Mouse (Mus musculus) layer of hippocampus, adult 8-10 months (tissue): ENCODE measurements around the gene Cklf. TPM values are rescaled to one million over a fixed set of nuclear protein-coding genes. Genes with fewer than 3 reads are reported as not detected.
"Not testable (repeated sequence)": the region's sequence is repeated elsewhere in the genome, so short reads cannot be mapped to it uniquely, and the experiment has no call there.

Experiments
- DNase-seq, 2 experiments: peaks; one replicate each; pipeline ENCODE4 v3.0.0; 2022; ENCODE audit warnings: low spot score in 2 of 2
- total RNA-seq, 4 experiments: library from RNA; stranded (reverse); gene quantifications; 2 replicates each; pipeline ENCODE4 v1.2.4; 2022

The Cklf gene
- total RNA-seq, 4 experiments from 2014 or later = 7.5 to 12.1 (median 8.4) TPM

DNA sequence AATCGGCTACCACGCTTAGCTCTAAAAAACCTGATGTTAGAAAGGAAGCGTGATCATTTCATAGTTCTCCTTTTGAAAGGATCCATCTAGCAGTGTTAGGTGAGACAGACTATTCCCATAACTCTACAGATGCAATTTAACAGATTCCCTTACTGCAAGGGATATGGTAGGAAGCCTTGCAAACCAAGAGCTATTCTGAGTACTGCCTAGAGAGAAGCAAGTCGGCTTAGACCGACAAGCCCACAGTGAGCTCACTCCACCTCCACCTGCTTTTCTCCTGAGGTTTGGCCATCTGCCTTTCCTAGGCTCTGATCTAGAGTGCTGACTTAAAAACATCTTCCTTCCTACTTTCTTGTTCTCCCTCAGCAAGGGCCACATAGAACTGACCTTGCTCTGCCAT lies 11.1 kb downstream of the Cklf start:
- not testable (repeated sequence) for DNase-seq

DNA sequence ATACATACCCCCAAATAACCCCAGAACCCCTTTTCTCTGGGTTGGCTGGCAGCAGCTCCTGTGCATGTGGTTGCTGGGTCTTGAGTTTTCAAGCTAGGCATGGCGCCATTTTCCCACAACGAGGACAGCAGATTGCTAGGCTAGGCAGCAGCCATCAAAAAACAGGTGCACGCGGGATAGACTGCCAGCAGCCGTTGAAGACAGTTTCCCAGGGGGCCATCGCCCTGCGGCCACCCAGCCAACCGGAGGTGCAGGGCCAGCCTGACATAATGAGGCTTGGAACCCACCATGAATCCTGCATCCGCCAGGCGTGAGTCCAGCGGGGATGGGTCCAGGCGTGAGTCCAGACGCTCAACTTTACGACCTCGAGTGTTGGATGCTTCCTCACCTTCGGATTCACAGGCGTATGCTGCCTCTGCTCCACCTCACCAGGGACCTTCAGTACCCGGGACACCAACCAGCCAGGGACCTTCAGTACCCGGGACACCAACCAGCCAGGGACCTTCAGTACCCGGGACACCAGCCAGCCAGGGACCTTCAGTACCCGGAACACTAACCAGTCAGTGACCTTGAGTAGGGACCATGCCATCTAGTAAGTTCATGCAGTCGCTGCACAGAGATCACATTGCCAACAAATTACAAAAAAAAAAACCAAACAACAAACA lies 13.7 kb downstream of the Cklf start:
- DNase-seq = not testable (repeated sequence)

DNA sequence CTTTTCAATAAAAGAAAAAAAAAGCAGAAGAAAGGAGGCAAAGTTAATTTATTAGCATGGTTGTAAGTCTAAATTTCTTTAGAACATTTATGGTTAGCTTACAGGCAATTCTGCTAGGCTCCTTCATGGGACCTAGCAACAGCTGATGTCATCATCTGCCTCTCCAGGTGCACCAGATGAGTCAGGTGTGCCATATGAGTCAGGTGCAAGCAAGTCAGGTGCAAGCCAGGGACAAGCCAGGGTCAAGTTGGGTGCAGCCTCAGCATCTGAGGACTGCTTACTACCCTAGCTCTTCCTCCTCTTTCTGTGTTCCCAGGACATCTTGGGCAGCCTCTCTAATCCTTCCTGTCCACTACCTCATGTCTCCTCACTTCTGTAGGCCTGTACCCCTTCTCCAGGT lies 17.7 kb downstream of the Cklf start:
- DNase-seq = no peak

DNA sequence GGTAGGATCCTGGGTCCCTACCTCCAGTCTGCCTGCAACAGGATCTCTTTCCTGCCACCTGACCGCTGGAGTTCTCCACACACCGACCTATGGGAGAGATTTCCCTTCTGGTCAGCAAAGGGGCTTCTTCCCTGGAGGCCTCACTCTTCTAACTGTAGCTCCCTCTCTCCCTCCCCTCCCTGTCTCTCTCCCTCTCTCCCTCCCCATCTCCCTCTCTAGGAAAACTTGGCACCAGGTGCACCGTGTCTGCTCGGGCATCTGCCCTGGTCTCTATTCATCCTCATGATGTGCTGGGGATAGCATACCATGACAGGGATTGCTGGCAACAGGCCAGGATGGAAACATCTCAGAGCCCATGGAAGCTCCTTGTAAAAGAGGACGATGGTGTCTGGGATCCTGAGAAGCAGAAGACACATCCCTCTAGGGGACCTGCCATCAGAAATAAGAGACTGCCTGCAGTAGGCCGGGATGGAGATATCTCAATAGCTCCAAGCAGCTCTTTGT lies 18.3 kb downstream of the Cklf start:
- DNase-seq = no peak

DNA sequence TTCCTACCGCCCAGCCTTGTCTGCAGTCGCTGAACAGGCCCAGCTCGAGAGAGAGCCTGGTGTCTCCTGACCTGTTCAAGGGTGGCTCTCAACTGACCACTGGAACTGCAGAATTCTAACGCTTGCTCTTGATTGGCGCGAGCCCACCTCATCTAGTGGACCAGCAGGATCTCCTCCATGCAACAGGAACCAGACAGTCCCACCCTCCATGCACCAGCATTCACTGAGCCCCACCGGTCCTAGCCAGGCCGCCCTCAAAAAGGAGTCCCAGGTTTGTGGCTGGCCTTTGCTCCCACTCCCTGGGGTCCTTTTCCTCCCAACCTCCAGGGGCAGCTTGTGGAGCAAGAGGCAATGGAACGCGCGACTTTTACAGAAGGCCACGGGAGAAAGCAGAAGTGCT lies 42.4 kb downstream of the Cklf start, which contains the start of gene Cmtm2a:
Gene Cmtm2a, minus strand, starts transcription at position 101 of the 400 bp plus-strand sequence.
- not testable (repeated sequence) for DNase-seq

DNA sequence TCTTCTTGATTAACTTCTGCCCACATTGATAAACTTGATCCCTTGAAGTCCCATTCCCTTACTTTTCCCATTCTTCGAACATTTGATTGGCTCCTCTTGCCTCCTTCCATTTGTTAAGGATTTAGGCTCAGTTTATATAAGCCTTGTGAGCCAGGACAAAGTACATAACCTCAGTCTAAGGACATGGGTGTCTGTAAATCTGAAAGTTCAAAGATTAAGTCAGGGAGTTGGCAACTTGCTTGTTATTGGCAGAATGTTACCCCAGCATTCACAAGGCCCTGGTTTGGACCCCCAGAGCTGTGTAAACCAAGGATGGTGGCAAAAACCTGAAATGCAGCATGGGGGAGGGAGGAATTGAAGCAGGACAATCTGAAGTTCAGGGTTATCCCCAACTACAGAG lies 43.7 kb downstream of the Cklf start:
- DNase-seq = no peak

DNA sequence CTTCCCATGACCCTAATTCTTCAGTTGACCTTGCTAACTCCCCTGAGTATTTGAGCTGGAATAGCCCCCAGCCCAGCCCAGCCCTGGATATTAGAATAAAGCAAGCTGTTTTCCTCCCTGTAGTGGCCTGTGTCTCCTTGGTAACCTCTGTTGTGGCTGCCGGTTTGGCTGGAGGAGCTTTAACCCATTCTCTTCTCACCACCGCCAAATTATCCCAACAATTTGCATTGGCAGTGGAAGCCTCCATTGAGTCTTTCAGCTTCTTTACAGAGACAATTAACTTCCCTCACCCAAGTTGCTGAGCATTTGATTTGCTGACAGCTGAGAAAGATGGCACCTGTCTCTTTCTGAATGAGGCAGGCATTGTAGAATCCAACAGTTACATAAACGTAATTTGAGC lies 50.9 kb downstream of the Cklf start:
- peak; percentile 7 to 9 for DNase-seq

DNA sequence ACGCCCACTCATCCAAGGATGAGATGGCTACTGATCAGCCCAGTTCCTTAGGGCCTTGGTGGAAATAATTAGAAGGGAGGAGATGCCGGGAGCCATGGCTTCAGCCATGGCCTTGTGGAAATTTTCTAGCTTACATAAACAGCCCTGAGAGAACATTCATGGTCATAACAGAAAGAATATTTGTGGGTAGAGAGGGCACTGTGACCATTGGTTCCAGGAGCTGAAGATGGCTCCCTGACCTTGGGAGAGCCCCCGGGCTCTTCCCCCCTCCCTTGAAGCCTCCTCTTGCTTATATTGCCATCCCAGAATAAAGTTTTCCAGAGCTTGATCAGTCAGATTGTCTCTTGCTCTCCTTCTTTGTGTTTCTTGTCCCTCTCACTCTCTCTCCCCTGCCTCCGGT lies 51.9 kb downstream of the Cklf start:
- not testable (repeated sequence) for DNase-seq

DNA sequence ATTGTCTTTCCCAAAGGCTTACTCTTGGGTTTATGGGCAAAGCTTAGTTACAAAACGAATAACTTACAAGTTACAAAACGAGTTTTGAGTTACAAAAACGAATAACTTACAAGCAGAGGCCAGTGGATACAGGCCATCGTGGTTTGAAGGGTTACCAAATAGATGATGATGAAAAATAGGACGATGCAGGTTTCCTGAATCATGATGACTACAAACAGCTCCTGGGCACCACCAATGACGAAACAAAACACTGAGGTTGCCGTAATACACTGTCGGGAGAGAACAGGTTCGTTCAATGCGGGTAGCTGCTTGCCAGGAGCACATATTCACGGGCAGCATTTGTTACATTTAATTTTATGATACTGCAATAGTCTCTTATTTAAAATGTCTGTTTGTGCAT lies 54.3 kb downstream of the Cklf start:
- no peak for DNase-seq

DNA sequence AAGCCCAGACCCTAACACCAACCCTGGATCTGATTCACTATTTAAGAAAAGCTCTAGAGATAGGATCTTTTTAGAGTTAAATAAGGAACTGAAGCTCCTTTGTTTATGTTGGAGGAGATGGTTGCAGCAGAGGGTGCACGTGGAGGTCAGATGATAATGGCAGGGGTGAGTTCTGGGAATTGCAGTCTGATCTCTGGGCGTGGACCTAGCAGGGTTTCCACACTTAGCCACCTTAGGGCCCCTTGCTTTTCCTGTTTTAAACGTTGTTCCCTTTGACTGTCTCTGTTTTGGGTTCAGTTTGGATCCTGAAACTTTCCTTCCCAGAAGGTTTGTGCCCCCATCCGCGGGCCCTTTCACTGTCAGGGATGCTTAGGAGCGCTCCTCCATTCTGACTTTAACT lies 57.7 kb downstream of the Cklf start:
- not testable (repeated sequence) for DNase-seq

DNA sequence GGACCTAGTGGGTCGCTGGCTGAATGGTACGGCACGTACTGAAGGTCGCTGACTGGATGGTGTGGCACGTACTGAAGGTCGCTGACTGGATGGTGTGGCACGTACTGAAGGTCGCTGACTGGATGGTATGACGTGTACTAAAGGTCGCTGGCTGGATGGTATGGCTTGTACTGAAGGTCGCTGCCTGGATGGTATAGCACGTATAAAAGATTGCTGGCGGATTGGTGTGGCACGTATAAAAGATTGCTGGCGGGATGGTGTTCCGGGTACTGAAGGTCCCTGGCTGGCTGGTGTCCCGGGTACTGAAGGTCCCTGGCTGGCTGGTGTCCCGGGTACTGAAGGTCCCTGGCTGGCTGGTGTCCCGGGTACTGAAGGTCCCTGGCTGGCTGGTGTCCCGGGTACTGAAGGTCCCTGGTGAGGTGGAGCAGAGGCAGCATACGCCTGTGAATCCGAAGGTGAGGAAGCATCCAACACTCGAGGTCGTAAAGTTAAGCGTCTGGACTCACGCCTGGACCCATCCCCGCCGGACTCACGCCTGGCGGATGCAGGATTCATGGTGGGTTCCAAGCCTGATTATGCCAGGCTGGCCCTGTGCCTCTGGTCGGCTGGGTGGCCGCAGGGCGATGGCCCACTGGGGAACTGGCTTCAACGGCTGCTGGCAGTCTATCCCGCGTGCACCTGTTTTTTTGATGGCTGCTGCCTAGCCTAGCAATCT lies 58.9 kb downstream of the Cklf start, which contains the start of the genes Gm45711 and Cmtm1:
Gene Gm45711, minus strand, starts transcription at position 641 of the 715 bp plus-strand sequence.
Gene Cmtm1, minus strand, starts transcription at position 705 of the 715 bp plus-strand sequence.
- peak in 1 of 2 experiments; percentile 10 for DNase-seq

DNA sequence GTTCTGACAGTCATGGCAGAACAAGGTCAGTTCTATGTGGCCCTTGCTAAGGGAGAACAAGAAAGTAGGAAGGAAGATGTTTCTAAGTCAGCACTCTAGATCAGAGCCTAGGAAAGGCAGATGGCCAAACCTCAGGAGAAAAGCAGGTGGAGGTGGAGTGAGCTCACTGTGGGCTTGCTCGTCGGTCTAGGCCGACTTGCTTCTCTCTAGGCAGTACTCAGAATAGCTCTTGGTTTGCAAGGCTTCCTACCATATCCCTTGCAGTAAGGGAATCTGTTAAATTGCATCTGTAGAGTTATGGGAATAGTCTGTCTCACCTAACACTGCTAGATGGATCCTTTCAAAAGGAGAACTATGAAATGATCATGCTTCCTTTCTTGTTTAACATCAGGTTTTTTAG lies 61.4 kb downstream of the Cklf start:
- not testable (repeated sequence) for DNase-seq

DNA sequence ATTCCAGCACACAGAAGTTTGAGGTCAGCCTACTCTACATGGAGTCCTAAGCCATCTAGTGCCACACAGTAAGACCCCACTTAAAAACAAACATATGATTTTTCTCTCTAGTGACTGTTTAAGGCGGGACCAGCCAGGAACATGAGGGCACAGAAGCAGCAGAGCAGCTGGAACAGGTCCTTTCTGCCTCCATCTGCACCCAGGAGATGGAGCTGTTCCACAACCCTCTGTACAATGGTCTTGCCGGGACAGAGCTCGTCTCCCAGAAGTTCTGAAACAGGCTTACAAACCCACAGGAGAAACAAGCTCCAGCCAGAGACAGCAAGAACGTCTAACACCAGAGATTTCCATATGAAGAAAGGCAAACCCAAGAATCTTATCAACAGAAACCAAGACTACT lies 62.6 kb downstream of the Cklf start:
- DNase-seq = no peak

Other genes with a start within 250 kb of the Cklf start
- 10 to 100 TPM in 1 of 4 experiments, 1 to 10 TPM in 3; 9.3 to 10.4 (median 9.7) TPM for gene Cdh5, start 149.2 kb upstream of the Cklf start, total RNA-seq
- 1 to 10 TPM; 5.6 to 8.5 (median 6.2) TPM for gene Bean1, start 80.4 kb upstream of the Cklf start, total RNA-seq
- gene Tk2, start 2.3 kb upstream of the Cklf start, total RNA-seq = 10 to 100 TPM; 39.2 to 46.1 (median 43.9) TPM
- not detected for gene Cmtm2a, start 42.3 kb downstream of the Cklf start, total RNA-seq
- not detected for gene Gm45711, start 59.2 kb downstream of the Cklf start, total RNA-seq
- not detected for gene Cmtm1, start 59.3 kb downstream of the Cklf start, total RNA-seq
- not detected for gene Gm11020, start 70.7 kb downstream of the Cklf start, total RNA-seq
- not detected for gene Cmtm2b, start 71.4 kb downstream of the Cklf start, total RNA-seq
- gene Cmtm3, start 88.5 kb downstream of the Cklf start, total RNA-seq = 10 to 100 TPM in 3 of 4 experiments, 1 to 10 TPM in 1; 7.7 to 23.1 (median 16.0) TPM
- 10 to 100 TPM; 59.8 to 75.9 (median 66.7) TPM for gene Cmtm4, start 144.9 kb downstream of the Cklf start, total RNA-seq
- gene Dync1li2, start 192.2 kb downstream of the Cklf start, total RNA-seq = 100 to 1,000 TPM; 230 to 304 (median 242) TPM